Mouse (Mus musculus) liver, embryonic 11.5 days (tissue): ENCODE measurements around the gene Adcy2. TPM values are rescaled to one million over a fixed set of nuclear protein-coding genes. Genes with fewer than 3 reads are reported as not detected.

ENCODE experiments used
- ATAC-seq: fragments of 200-750 bp; cut with Nextera tagmentation; replicated peaks from 2 replicates; pipeline ENCODE4 v1.8.0; 2017; ENCODE audit warnings: moderate number of reproducible peaks, mild to moderate bottlenecking, moderate TSS enrichment, moderate library complexity; ENCODE audit not compliant: low FRiP score
- DNase-seq: peaks from one replicate; pipeline ENCODE4 v3.0.0-alpha.2; 2017; ENCODE audit warnings: low spot score
- H3K27ac ChIP-seq: fragments of 300-500 bp; sonication (generic); 2 replicates; pipeline ENCODE4 v1.5.1; 2014; ENCODE audit warnings: mild to moderate bottlenecking, low read depth, low read length, control low read depth
- H3K27me3 ChIP-seq: fragments of 300-500 bp; sonication (generic); replicated peaks from 2 replicates; pipeline ENCODE4 v1.6.1; 2014; ENCODE audit warnings: low read length, mixed read lengths; ENCODE audit not compliant: control insufficient read depth, insufficient read depth
- H3K36me3 ChIP-seq: fragments of 300-500 bp; sonication (generic); 2 replicates; pipeline ENCODE4 v1.6.1; 2014; ENCODE audit warnings: mild to moderate bottlenecking, low read length, moderate library complexity, mixed read lengths; ENCODE audit not compliant: control insufficient read depth, insufficient read depth
- H3K4me1 ChIP-seq: fragments of 300-500 bp; sonication (generic); replicated peaks from 2 replicates; pipeline ENCODE4 v1.6.1; 2014; ENCODE audit warnings: low read length, mixed read lengths; ENCODE audit not compliant: control insufficient read depth, insufficient read depth
- H3K4me2 ChIP-seq: fragments of 300-500 bp; sonication (generic); 2 replicates; pipeline ENCODE4 v1.6.1; 2014; ENCODE audit warnings: mild to moderate bottlenecking, control low read depth, moderate library complexity
- H3K4me3 ChIP-seq: fragments of 300-500 bp; sonication (generic); 2 replicates; pipeline ENCODE4 v1.5.1; 2014; ENCODE audit warnings: low read depth, low read length, control low read depth
- H3K9ac ChIP-seq: fragments of 300-500 bp; sonication (generic); 2 replicates; pipeline ENCODE4 v1.6.1; 2014; ENCODE audit warnings: low read depth, low read length, control low read depth
- H3K9me3 ChIP-seq: fragments of 300-500 bp; sonication (generic); 2 replicates; pipeline ENCODE4 v1.6.1; 2016; ENCODE audit warnings: low read length, inconsistent platforms, mixed read lengths; ENCODE audit not compliant: control insufficient read depth
- WGBS: fragments of 180-500 bp; shearing (Covaris S2); extraction: QIAGEN DNeasy Blood & Tissue Kit; methylation state at CpG from one replicate; pipeline ENCODE4 v1.1.7; 2014; 5-methylcytosine and 5-hydroxymethylcytosine counted together
- polyA plus RNA-seq: library from polyadenylated mRNA; unstranded; fragments of >200 nt; fragmentation: Nextera tagmentation; extraction: Ambion mirVana; gene quantifications from 2 replicates; pipeline ENCODE4 v1.2.1, GENCODE M21; 2014

The Adcy2 gene
- polyA plus RNA-seq, 1 experiment from 2014 or later = 0.71 TPM

DNA sequence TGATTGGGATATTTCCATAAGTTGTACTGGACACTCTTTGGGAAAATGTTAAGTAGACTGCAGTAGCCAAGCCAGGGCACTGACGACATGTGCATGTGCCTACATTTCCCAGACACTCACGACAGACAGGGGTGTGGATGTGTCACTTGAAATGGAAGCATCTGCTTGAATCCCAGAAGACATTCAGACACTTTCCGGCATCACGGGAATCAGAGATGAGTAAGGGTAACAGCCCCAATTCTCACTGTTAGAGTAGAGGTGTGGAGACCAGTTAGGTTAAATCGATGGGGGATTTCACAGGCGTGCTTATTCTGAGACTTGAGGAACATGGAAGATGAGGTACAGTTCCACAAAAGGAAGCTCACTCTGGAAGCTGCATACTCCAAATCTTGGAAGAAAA lies 130.6 kb downstream of the Adcy2 start:
- Histone ChIP-seq H3K27ac (no peak overlapping the region), H3K4me3 (no peak overlapping the region), H3K9me3 (no peaks in the 10 kb centered on the region; the same call in 1 of the 2 replicates), H3K4me2 (no peak overlapping the region), H3K4me1 (no peaks in the 10 kb centered on the region), H3K9ac (no peak overlapping the region), H3K27me3 (no peaks in the 10 kb centered on the region), H3K36me3 (no peaks in the 10 kb centered on the region)
- 84% methylated on average over 6 of the region's 6 CpGs for WGBS
- no peak for DNase-seq
- no peak for ATAC-seq

DNA sequence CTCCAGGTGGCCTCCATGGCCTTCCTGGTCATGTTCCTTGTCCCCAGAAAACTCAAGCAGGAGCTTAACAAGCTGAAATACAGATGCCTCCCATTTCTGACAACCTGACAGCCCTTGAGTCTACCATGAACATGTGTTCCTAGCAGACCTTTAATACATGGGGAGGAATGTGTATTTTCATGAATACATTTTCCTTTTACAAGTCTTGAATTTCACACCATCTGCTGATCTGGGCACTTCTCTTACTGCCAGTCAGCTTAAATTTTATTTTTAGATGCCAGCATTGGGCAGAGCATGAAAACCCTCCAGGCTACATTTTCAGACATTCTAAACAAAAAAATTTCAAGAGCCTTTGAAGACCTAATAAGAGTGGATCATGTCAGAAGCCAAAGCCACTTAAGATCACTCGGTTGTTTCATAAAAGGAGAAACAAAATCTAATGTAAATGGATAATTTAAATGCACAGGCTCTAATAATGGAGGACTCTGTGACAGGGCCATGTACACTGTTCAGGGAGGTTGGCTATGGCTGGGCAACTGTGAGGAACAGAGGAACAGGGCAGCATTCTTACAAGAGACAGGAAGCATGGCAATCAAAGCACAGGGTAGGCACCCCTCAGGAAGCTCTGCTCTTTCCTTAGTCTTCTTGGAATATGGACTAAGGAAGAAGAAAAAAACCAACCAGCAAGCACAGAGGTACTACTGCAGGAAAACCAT lies 131.2 kb downstream of the Adcy2 start:
- Histone ChIP-seq H3K9me3 (peaks cover 4% of the 10 kb centered on the region; the same call in 1 of the 2 replicates), H3K27me3 (no peaks in the 10 kb centered on the region), H3K27ac (no peak overlapping the region), H3K4me1 (no peaks in the 10 kb centered on the region), H3K36me3 (no peaks in the 10 kb centered on the region), H3K4me2 (no peak overlapping the region), H3K9ac (no peak overlapping the region), H3K4me3 (no peak overlapping the region)
- 80% methylated on average over 1 of the region's 1 CpGs for WGBS
- ATAC-seq = no peak
- no peak for DNase-seq

DNA sequence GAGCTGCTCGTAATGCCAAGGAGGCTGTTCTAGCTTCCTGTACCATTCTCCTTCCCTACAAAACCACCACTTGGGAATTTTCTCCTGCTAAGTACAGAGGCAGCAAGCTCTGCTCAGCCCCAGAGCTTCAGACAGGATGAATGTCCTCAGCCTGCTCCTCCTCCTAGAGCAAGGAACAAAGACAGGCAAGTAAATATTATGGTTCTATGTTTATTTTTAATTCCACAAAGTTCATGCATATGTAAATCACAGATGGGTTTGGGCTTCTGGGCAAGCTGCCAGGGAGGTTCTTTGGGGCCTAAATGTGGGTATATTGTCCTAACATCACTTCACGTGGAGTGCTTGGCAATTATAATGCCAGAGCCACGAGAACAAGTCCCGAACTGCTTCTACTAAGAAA lies 139.3 kb downstream of the Adcy2 start:
- Histone ChIP-seq H3K27ac (no peak overlapping the region), H3K9ac (no peak overlapping the region), H3K4me3 (no peak overlapping the region), H3K4me2 (no peak overlapping the region), H3K36me3 (no peaks in the 10 kb centered on the region), H3K4me1 (no peaks in the 10 kb centered on the region), H3K9me3 (peaks cover 4% of the 10 kb centered on the region; the same call in 1 of the 2 replicates), H3K27me3 (no peaks in the 10 kb centered on the region)
- no peak for ATAC-seq
- WGBS = 75% methylated on average over 4 of the region's 4 CpGs
- DNase-seq = no peak

DNA sequence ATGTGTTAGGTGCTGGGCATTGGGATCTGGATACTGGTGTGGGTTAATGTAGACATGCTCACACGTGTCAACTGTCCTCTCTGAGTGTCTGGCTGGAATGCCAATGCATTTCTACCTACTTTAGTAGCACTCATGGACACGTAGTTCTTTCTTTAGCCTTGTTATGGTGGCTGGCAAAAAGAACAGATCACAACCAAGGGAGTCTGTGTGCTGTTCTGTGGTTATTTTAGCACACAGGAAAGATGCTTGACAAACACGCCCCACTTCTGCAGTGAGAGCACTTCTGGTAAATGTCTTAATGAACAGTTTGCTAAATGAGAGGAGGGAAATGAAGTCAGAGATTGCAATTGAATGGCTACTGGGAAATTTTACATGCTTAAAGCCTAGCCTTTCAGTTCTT lies 151.1 kb downstream of the Adcy2 start:
- Histone ChIP-seq H3K4me1 (no peaks in the 10 kb centered on the region), H3K4me2 (no peak overlapping the region), H3K9ac (no peak overlapping the region), H3K4me3 (no peak overlapping the region), H3K9me3 (no peaks in the 10 kb centered on the region), H3K36me3 (no peaks in the 10 kb centered on the region), H3K27me3 (no peaks in the 10 kb centered on the region), H3K27ac (no peak overlapping the region)
- DNase-seq = no peak
- no peak for ATAC-seq
- WGBS = 74% methylated on average over 3 of the region's 3 CpGs

DNA sequence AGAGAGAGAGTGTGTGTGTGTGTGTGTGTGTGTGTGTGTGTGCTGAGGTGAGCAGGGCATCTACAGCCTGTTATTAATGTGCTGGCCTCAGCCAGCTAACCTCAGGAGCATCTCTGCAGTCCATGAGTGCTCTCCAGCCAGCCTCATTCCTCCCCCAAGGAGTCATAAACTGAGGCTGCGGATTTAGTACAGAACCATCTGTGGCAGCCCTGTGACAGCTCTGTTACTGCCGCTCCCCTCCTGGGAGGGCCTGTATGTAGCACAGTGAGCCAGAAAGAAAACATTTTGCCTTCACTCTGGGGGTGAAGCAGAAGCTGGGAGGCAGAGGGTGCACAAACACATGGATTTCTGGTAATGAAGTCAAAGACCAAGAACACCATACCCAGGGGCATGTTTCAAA lies 159.8 kb downstream of the Adcy2 start:
- Histone ChIP-seq H3K4me2 (no peak overlapping the region), H3K27ac (no peak overlapping the region), H3K9ac (no peak overlapping the region), H3K9me3 (no peaks in the 10 kb centered on the region), H3K27me3 (no peaks in the 10 kb centered on the region), H3K36me3 (no peaks in the 10 kb centered on the region), H3K4me1 (no peaks in the 10 kb centered on the region), H3K4me3 (no peak overlapping the region)
- DNase-seq = no peak
- WGBS = 47% methylated on average over 2 of the region's 2 CpGs
- no peak for ATAC-seq

DNA sequence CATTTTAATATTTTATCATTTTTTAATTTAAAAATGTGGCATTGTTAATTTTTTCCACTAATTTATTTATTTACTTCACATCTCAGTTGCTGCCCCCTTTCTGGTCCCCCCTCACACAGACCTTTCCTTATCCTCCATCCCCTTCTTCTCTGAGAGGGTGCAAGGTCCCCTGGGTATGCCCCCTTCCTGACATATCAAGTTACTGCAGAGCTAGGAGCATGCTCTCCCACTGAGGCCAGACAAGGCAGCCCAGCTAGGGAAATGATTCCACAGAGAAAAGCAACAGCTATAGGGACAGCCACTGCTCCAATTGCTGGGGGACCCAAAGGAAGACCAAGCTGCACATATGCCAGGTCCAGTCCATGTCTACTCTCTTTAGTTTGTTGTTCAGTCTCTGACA lies 163.2 kb downstream of the Adcy2 start:
- Histone ChIP-seq H3K4me1 (no peaks in the 10 kb centered on the region), H3K9ac (no peak overlapping the region), H3K4me2 (no peak overlapping the region), H3K4me3 (no peak overlapping the region), H3K27ac (no peak overlapping the region), H3K9me3 (no peaks in the 10 kb centered on the region), H3K27me3 (no peaks in the 10 kb centered on the region), H3K36me3 (no peaks in the 10 kb centered on the region)
- no peak for ATAC-seq
- no peak for DNase-seq

DNA sequence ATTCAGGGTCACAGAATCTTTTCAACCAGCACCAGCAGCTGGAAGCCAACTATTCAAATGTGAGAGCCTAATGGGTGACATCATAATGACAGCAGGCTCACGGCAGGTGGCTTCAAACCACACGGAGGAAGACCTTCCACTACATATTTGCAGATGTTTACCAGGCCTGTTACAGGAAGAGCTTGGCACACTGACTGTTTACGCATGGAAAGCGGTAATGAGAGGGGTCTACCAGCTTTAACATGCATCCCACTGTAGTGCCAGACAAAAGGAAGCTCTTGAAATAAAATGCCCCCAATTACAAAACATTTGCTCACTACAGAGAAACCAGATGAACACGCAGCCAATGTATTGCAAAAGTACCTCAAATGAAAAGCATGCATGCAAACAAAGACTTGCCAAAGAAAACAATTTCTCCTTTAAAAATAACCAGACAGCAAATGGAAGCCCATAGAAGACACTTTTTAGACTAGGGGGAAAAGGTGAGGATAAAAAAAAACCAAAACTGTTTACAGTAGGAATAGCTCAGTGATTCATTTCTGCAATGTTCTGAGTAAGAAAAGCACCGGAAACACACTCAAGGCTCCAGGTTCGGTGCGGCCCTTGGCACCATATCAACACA lies 163.8 kb downstream of the Adcy2 start:
- H3K27ac ChIP-seq = no peak overlapping the region
- no peaks in the 10 kb centered on the region for H3K27me3 ChIP-seq
- WGBS = 74% methylated on average over 8 of the region's 8 CpGs
- no peaks in the 10 kb centered on the region for H3K4me1 ChIP-seq
- H3K9ac ChIP-seq = no peak overlapping the region
- DNase-seq = no peak
- no peaks in the 10 kb centered on the region for H3K36me3 ChIP-seq
- no peak overlapping the region for H3K4me3 ChIP-seq
- no peak for ATAC-seq
- no peak overlapping the region for H3K4me2 ChIP-seq
- no peaks in the 10 kb centered on the region for H3K9me3 ChIP-seq

DNA sequence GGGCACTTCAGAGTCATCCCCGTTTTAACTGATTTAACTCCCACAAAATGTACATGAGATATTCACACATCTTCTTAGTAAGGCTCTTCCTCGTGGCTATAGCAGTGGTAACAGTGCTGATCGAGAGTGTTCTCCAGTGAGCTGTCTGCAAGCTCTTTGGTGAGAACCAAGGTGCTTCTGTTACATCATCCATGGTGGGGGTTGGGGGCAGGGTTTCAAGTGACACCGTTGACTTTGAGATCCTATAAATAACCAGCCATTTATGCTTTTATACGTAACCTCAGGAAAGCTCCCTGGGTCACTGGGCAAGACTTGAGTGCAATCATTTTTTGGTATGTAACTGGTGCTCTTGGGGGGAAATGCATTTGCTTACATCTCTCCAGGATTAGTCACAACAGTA lies 167.2 kb downstream of the Adcy2 start:
- DNase-seq = no peak
- ATAC-seq = no peak
- Histone ChIP-seq H3K9ac (no peak overlapping the region), H3K27me3 (no peaks in the 10 kb centered on the region), H3K36me3 (no peaks in the 10 kb centered on the region), H3K27ac (no peak overlapping the region), H3K4me1 (no peaks in the 10 kb centered on the region), H3K4me3 (no peak overlapping the region), H3K9me3 (no peaks in the 10 kb centered on the region; the same call in 1 of the 2 replicates), H3K4me2 (no peak overlapping the region)
- 73% methylated on average over 5 of the region's 5 CpGs for WGBS
